8 mouse cellular contexts compared by ENCODE assay signal in the genomic region with DNA sequence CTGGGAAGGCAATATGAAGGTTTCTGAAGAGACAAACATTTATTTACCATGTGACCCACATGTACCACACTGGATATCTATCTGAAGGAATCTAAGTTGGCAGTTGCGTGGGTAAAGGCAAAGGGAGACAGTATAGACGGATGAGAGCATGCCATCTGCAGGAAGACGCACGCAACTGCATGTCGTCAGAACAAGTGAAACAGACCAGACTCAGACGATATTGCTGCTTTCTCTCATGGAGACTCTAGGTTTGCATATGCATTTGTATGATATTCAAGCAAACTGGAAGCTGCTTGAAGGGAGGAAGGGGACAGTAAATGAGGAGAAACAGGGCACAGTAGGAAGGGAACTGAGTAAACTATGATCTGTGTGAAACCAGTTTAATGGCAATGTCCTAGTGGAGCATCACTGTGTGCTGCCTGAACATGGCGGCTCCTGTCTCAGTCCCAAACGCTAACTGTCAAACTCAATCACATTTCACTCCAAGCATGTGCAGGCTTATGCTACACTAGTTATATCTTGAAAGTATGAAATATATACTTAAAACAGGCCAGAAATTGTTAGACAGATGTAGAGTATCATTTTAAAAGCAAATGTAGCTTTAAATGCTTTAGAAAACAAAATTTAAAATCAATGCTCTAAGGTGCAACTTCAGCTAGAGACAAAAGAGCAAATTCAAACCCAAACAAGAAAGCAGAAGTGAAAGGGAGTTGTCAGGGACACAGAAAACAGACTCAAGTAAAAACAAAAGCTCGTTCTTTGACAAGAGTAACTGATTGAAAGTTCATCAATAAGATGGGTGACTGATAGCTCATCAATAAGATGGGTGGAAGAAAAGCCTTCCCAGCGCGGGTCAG. TPM values are rescaled to one million over a fixed set of nuclear protein-coding genes. Genes with fewer than 3 reads are reported as not detected.
DNase-seq lines count a peak whose midpoint lies in the region; ATAC-seq lines count a peak whose summit lies in the region.

No protein-coding gene starts in this region.

- H3K4me3 ChIP-seq in embryonic facial prominence, embryonic 11.5 days (ENCODE audit: low read depth, low read length) = no peak overlapping the region
- H3K4me3 ChIP-seq in embryonic facial prominence, embryonic 10.5 days = no peak overlapping the region

- peak; percentile 48 for DNase-seq in embryonic facial prominence, embryonic 11.5 days (ENCODE audit: low spot score)
- no peak for DNase-seq in embryonic facial prominence, embryonic 10.5 days (ENCODE audit: low spot score)
- DNase-seq in right cerebral cortex, adult 18-20 months = peak; percentile 23
- DNase-seq in right cerebral cortex, postnatal 14 days = no peak
- DNase-seq in heart, postnatal 10 days = peak; percentile 12 to 40
- DNase-seq in mesoderm, embryonic 11.5 days (ENCODE audit: low read depth, low spot score) = peak; percentile 26
- DNase-seq in Muller cell, postnatal 12 days (ENCODE audit: inconsistent ontology term) = no peak
- DNase-seq in gastrocnemius, postnatal 14 days = no peak

- WGBS in embryonic facial prominence, embryonic 11.5 days = 64% methylated on average over 11 of the region's 11 CpGs
- 68% methylated on average over 11 of the region's 11 CpGs for WGBS in embryonic facial prominence, embryonic 10.5 days

- no peaks in the 10 kb centered on the region for H3K9me3 ChIP-seq in embryonic facial prominence, embryonic 11.5 days (replicated peaks; ENCODE audit: control insufficient read depth, low read length)
- H3K9me3 ChIP-seq in embryonic facial prominence, embryonic 10.5 days = no peaks in the 10 kb centered on the region

- intact Hi-C loops in heart, postnatal 10 days (cut with DNase I) = no loop called here
- intact Hi-C loops in gastrocnemius, postnatal 14 days (cut with DNase I; ENCODE audit: low total_unique reads) = no loop called here

- no peaks in the 10 kb centered on the region for H3K36me3 ChIP-seq in embryonic facial prominence, embryonic 11.5 days (replicated peaks; ENCODE audit: control insufficient read depth, insufficient read depth, low read depth, low read length)
- peaks cover 78% of the 10 kb centered on the region for H3K36me3 ChIP-seq in embryonic facial prominence, embryonic 10.5 days (replicated peaks)

- no peaks in the 10 kb centered on the region for H3K27me3 ChIP-seq in embryonic facial prominence, embryonic 11.5 days (ENCODE audit: control insufficient read depth, insufficient read depth, low read length)
- no peaks in the 10 kb centered on the region for H3K27me3 ChIP-seq in embryonic facial prominence, embryonic 10.5 days (replicated peaks; ENCODE audit: low read depth, poor library complexity, severe bottlenecking)

- H3K4me2 ChIP-seq in embryonic facial prominence, embryonic 11.5 days (ENCODE audit: low read depth, low read length) = no peak overlapping the region

- no peak overlapping the region for H3K9ac ChIP-seq in embryonic facial prominence, embryonic 11.5 days (replicated peaks; ENCODE audit: low read length)

- no peaks in the 10 kb centered on the region for H3K4me1 ChIP-seq in embryonic facial prominence, embryonic 11.5 days (ENCODE audit: control insufficient read depth, insufficient read depth, low read length)
- H3K4me1 ChIP-seq in embryonic facial prominence, embryonic 10.5 days = no peaks in the 10 kb centered on the region

- no peak for ATAC-seq in embryonic facial prominence, embryonic 11.5 days (replicated peaks; ENCODE audit: insufficient number of reproducible peaks, low FRiP score, low TSS enrichment, low read depth)

- H3K27ac ChIP-seq in embryonic facial prominence, embryonic 11.5 days (replicated peaks; ENCODE audit: low read depth, low read length) = no peak overlapping the region
- H3K27ac ChIP-seq in embryonic facial prominence, embryonic 10.5 days (replicated peaks) = no peak overlapping the region

RNA-seq across cellular contexts. Expression of gene Tex9, which starts 24.2 kb away (rescaled TPM):
- polyA plus RNA-seq in embryonic facial prominence, embryonic 11.5 days (2014; fragmentation: Nextera tagmentation; extraction: Ambion mirVana) = 53.4 and 64.5 TPM in 2 replicates
- 53.6 and 56.9 TPM in 2 replicates for polyA plus RNA-seq in embryonic facial prominence, embryonic 10.5 days (2016; fragmentation: Nextera tagmentation; extraction: Ambion mirVana)
- 1 to 10 TPM; 4.2 to 4.7 TPM for total RNA-seq in heart, postnatal 10 days (2021)
- total RNA-seq in gastrocnemius, postnatal 14 days (2021) = 1 to 10 TPM; 3.0 to 3.1 TPM

RNA-seq across cellular contexts. Expression of gene Mns1, which starts 30.0 kb away (rescaled TPM):
- polyA plus RNA-seq in embryonic facial prominence, embryonic 11.5 days (2014; fragmentation: Nextera tagmentation; extraction: Ambion mirVana) = 50.7 and 50.9 TPM in 2 replicates
- 59.8 and 62.4 TPM in 2 replicates for polyA plus RNA-seq in embryonic facial prominence, embryonic 10.5 days (2016; fragmentation: Nextera tagmentation; extraction: Ambion mirVana)
- under 1 TPM; 0.72 to 0.87 TPM for total RNA-seq in heart, postnatal 10 days (2021)
- total RNA-seq in gastrocnemius, postnatal 14 days (2021) = 1 to 10 TPM in 1 of 2 experiments, under 1 TPM in 1; 0.78 to 1.1 TPM

Comparison
In these comparisons a context has a peak if more than half of its experiments do, and no peak if none do; other contexts are left out.
1. DNase-seq: peak in embryonic facial prominence, embryonic 11.5 days (single experiment), right cerebral cortex, adult 18-20 months (single experiment), heart, postnatal 10 days (2 of 2) and mesoderm, embryonic 11.5 days (single experiment); none in embryonic facial prominence, embryonic 10.5 days (single experiment), right cerebral cortex, postnatal 14 days (single experiment), Muller cell, postnatal 12 days (single experiment) and gastrocnemius, postnatal 14 days (single experiment).